Mouse (Mus musculus): ENCODE data around the gene Arl16. TPM values are rescaled to one million over a fixed set of nuclear protein-coding genes. Genes with fewer than 3 reads are reported as not detected.
"Not testable (repeated sequence)": the region's sequence is repeated elsewhere in the genome, so short reads cannot be mapped to it uniquely, and the experiment has no call there.

Arl16 gene
- 36.4 and 39.3 TPM in 2 replicates for polyA plus RNA-seq (2015; fragmentation: Nextera tagmentation; extraction: Ambion mirVana)

DNA sequence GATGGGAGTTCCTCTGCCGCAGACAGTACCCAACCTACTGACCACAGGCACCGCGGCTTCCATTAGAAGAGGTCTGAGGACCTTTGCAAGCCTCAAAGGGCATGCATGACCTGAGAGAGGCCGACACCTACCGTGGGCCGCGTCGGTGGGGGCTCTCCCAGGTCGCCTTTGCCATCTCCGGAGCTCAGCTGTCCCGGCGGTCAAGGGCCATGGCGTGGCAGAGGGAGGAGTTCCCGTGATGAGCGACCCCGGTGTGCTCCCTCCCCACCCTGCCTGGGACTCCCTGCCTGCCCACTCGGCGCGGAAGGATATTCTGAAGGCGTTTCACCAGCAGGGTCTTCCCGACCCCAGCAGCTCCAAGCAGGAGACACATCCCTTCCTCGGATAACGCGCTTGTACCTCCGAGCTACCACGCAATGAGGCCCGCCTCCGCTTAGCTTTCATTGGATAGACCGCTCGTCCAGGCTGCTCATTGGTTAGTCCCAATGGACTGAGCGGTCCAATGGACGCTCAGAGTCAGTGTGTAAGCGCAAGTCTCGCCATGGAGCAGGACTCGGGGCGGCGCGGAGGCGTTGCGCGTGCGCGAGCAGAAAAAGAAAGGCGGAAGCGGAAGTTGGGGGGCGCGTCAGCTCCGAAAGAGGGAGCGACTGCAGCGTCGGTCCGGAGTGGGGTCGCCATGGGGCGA is at the start of gene Arl16:
Gene Arl16 (minus strand): TSS at position 557 of the 685 bp plus-strand sequence.
- peak within 1 kb of the TSS; percentile 73 for H3K27ac ChIP-seq (replicated peaks)
- H3K27me3 ChIP-seq (replicated peaks): no peaks in the 10 kb centered on the region
- H3K9ac ChIP-seq: peak within 1 kb of the TSS; percentile 91
- no peaks in the 10 kb centered on the region for H3K9me3 ChIP-seq
- peaks cover 25% of the 10 kb centered on the region for H3K4me1 ChIP-seq
- peak within 1 kb of the TSS; percentile 85 for H3K4me3 ChIP-seq
- H3K36me3 ChIP-seq: peaks cover 67% of the 10 kb centered on the region
- under 1% methylated on average over 54 of the region's 54 CpGs for WGBS
- peak within 1 kb of the TSS; percentile 95 for H3K4me2 ChIP-seq
- peak; percentile 99 for ATAC-seq (ENCODE audit: extremely low read depth, insufficient number of reproducible peaks, low FRiP score, low TSS enrichment)

DNA sequence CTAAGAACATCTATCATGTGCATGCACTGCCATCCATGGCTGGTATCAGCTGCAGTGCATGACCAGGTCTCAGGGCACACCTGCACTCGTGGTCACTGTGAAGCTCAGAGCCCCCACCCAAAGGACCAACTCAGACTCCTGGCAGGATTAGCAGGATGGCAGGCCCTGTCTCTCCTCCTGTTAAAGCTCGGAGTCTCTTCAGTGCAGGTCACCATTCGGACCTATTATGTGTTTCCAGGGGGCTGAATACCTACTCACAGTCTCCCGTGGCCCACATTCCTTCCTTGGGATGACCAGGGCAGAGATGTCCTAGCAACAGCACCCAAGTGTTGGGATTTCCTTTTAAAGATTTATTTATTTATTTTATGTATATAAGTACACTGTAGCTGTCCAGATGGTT is 49.7 kb upstream of the Arl16 start:
- no peaks in the 10 kb centered on the region for H3K36me3 ChIP-seq

DNA sequence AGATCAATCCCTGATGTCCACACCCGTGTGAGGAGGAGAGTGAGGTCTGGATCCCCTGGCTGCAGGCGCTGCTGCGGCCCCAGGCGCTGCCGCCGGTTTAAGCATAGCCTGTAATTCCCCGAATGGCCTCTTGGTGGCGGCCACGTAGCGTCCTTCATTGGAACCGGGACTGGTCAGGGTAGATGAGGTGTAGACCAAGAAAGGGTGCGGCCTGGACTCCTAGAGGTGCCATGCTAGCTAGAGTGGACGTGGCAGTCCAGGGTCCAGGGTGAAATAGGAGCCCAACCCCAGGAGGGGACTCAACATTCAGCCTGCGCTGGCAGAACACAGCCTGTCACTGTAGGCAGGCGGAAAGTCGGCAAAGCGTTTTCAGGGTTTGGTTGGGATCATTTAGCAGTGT is 48.2 kb upstream of the Arl16 start:
- Histone ChIP-seq H3K4me1 (peaks cover 30% of the 10 kb centered on the region), H3K27me3 (replicated peaks) (0 out of 2 replicates have a peak, but pooled peaks cover 5% of the 10 kb centered on the region), H3K36me3 (no peaks in the 10 kb centered on the region), H3K4me2 (no peak overlapping the region), H3K27ac (replicated peaks) (no peak overlapping the region), H3K9ac (no peak overlapping the region), H3K4me3 (no peak overlapping the region), H3K9me3 (no peaks in the 10 kb centered on the region)
- peak; percentile 46; the same call in 1 of the 2 replicates for ATAC-seq (ENCODE audit: extremely low read depth, insufficient number of reproducible peaks, low FRiP score, low TSS enrichment)
- 17% methylated on average over 17 of the region's 17 CpGs for whole genome bisulfite sequencing

More for the DNA sequence above, 49.7 kb upstream of the Arl16 start:
- Histone ChIP-seq H3K9me3 (no peaks in the 10 kb centered on the region), H3K27ac (replicated peaks) (no peak overlapping the region), H3K4me3 (no peak overlapping the region), H3K9ac (no peak overlapping the region), H3K4me1 (peaks cover 33% of the 10 kb centered on the region), H3K27me3 (replicated peaks) (0 out of 2 replicates have a peak, but pooled peaks cover 5% of the 10 kb centered on the region), H3K4me2 (no peak overlapping the region)
- ATAC-seq (ENCODE audit: extremely low read depth, insufficient number of reproducible peaks, low FRiP score, low TSS enrichment): no peak
- WGBS: 74% methylated on average over 4 of the region's 4 CpGs

DNA sequence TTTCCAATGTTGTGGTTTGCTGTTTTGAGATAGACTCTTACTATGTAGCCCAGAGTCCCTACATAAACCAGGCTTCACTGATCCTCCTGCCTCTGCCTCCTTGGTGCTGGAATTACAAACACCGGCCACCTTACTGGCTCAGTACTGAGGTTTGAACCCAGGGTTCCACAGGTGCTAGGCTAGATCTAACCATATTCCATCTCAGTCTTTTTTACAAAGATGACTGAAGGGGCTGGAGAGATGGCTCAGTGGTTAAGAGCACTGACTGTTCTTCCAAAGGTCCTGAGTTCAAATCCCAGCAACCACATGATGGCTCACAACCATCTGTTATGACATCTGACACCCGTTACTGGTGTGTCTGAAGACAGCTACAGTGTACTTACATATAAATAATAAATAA is 46.9 kb upstream of the Arl16 start:
- WGBS: 76% methylated on average over 2 of the region's 2 CpGs
- H3K9ac ChIP-seq; H3K4me3 ChIP-seq; H3K9me3 ChIP-seq; H3K27ac ChIP-seq (replicated peaks); H3K27me3 ChIP-seq (replicated peaks); ATAC-seq (ENCODE audit: extremely low read depth, insufficient number of reproducible peaks, low FRiP score, low TSS enrichment); H3K36me3 ChIP-seq; H3K4me2 ChIP-seq: not testable (repeated sequence)
- peaks cover 23% of the 10 kb centered on the region for H3K4me1 ChIP-seq

DNA sequence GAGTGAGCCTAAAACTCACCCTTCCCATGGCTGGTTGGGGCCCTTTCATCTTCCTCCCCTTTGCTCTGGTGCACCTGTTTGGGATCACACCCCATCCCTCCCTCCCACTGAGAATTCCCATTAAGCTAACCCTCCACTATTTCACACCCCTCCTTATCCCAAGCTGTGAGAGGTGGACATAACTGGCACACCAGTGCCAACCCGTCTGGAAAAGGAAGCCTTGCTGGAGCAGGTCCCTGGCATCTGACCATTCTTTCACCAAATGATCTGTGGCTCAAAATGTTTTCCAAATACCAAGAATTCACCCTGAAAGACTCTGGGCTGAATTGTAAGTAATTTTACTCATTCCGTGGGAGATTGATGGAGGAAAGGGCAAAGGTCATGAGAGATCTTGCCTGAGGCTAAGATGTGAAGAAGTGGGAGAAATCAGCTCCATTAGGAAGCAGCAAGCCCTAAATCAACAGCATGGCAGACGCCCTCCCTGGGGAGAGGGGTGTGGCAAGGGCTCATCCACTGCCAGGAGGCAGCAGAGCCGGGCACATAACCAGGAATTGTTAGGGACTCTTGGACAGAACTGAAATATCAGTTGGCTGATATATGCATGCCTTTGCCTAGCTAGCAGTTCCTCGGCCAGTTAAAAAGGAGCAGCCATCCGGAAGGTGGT is 45.5 kb upstream of the Arl16 start:
- Histone ChIP-seq H3K27me3 (replicated peaks) (0 out of 2 replicates have a peak, but pooled peaks cover 5% of the 10 kb centered on the region), H3K36me3 (no peaks in the 10 kb centered on the region), H3K4me3 (no peak overlapping the region), H3K9ac (no peak overlapping the region), H3K4me2 (no peak overlapping the region), H3K9me3 (no peaks in the 10 kb centered on the region), H3K27ac (replicated peaks) (no peak overlapping the region), H3K4me1 (peaks cover 14% of the 10 kb centered on the region)
- ATAC-seq (ENCODE audit: extremely low read depth, insufficient number of reproducible peaks, low FRiP score, low TSS enrichment): no peak
- 52% methylated on average over 6 of the region's 6 CpGs for WGBS

DNA sequence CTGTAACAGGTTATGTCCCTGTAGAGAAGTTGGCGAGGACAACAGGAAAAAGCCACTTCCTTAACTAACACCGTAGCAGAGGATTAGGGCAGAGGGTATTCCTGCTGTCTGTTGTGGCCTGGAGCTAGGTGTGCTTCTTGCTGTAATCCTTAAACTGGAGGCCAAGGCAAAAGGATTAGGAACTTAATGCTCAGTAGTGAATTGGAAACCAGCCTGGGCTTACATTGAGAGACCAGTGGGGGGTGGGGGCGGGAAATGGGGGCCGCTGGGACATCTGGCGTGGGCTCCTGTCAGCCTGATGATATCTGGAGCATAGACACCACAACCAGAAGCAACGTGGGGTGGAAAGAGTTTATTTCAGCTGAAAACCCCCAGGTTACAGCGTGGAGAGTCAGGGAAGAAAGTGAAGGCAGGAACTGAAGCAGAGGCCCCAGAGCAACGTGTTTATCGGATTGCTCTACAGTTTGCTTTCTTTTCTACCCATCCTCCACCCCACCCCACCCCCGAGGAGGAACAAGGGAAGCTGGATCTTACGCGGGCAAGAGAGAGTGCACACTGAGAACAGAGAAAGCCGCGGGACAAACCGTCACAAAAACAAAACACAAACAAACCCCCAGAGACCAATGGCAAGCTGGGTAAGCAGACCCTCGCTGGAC is 43.1 kb upstream of the Arl16 start:
- Histone ChIP-seq H3K4me1 (peaks cover 13% of the 10 kb centered on the region), H3K9me3 (no peaks in the 10 kb centered on the region), H3K27ac (replicated peaks) (peak overlapping the region; percentile 41; the same call in 1 of the 2 replicates), H3K9ac (peak overlapping the region; percentile 80), H3K27me3 (replicated peaks) (no peaks in the 10 kb centered on the region), H3K4me2 (peak overlapping the region; percentile 69), H3K36me3 (no peaks in the 10 kb centered on the region), H3K4me3 (peak overlapping the region; percentile 44)
- WGBS: 6% methylated on average over 16 of the region's 16 CpGs
- no peak for ATAC-seq (ENCODE audit: extremely low read depth, insufficient number of reproducible peaks, low FRiP score, low TSS enrichment)

DNA sequence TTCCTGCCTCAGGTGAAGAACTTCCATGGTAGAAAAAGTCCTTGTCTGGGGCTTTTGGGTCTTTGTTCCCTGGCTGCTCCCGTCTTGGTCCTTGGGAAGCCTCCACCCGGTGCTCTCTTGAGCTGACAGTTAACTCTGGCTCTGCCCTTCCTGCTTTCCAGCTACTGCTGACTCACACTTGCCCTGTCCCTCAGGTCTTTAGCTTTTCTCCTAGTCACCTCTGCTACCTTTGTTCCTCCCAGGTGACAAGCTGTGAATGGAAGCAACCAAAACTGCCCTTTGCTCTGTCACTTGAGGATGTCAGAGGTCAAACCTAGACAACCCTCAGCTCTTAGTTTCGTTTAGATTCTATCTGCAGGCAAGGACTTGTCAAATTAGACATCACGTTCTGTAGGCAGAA is 42.5 kb upstream of the Arl16 start:
- H3K4me2 ChIP-seq: peak overlapping the region; percentile 69
- peak overlapping the region; percentile 80 for H3K9ac ChIP-seq
- H3K9me3 ChIP-seq: no peaks in the 10 kb centered on the region
- no peak overlapping the region for H3K4me3 ChIP-seq
- H3K27me3 ChIP-seq (replicated peaks): no peaks in the 10 kb centered on the region
- ATAC-seq (ENCODE audit: extremely low read depth, insufficient number of reproducible peaks, low FRiP score, low TSS enrichment): no peak
- H3K36me3 ChIP-seq: no peaks in the 10 kb centered on the region
- H3K4me1 ChIP-seq: peaks cover 13% of the 10 kb centered on the region
- peak overlapping the region; percentile 41; the same call in 1 of the 2 replicates for H3K27ac ChIP-seq (replicated peaks)
- WGBS: 34% methylated on average over 4 of the region's 4 CpGs

DNA sequence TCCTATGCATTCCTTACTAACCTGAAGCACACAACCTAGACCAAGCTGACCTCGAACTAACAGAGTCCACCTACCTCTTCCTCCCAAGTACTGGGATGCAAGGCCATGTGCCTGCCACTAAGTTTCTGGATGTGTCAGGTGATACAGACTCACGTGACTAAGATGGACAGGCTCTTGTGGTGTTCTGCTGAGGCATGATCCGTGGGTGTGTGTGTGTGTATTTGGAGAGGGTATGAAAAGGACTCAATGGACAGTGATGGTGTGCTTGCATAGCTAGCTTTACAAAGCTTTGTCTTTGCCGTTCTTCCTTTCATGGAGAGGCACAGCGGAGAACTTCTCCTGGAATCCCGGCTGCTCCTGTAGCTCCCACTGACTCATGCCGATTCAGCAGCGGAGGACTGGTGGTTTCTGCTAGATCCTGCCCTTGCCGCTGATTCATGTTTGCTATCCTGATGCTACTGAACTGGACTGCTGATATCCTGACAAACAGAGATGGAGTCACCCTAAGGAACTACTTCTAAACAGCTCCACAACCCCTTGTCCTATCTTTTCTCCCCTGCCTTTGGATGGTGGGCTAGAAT is 41.0 kb upstream of the Arl16 start:
- no peak for ATAC-seq (ENCODE audit: extremely low read depth, insufficient number of reproducible peaks, low FRiP score, low TSS enrichment)
- Histone ChIP-seq H3K4me1 (peaks cover 13% of the 10 kb centered on the region), H3K9me3 (no peaks in the 10 kb centered on the region), H3K27ac (replicated peaks) (no peak overlapping the region), H3K4me3 (no peak overlapping the region), H3K9ac (no peak overlapping the region), H3K36me3 (no peaks in the 10 kb centered on the region), H3K4me2 (no peak overlapping the region), H3K27me3 (replicated peaks) (no peaks in the 10 kb centered on the region)
- WGBS: 77% methylated on average over 9 of the region's 9 CpGs

DNA sequence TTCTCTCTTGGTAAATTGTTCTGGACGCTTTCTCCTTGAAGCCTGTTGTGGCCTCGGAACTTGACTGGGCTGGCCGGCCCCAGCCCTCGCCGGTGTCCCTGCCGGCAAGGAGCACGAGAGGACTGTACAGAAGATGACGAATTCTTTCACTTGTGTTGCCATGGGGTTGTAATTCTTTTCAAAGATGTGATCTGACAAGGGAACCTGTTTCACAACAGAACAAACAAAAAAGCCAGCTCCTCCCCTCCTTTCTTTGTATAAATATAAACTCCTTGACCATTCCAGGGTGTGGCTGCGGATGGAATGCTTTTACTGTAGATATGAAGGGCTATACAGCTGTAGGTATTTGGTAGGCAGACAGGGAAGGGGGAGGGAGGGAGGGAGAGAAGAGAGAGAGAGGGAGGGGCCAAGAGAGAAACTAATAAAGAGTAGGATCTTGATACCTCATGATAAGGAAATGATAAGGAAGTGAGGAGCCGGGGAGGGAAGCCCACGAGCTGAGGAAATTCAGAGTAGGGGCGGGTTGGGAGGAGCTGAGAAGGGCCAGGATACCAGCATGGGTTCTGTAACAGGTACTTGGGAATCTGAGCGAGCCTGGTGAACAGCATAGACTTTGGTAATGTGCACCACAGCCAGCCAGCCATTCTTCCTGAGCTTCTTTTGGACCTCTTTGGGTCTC is 40.3 kb upstream of the Arl16 start:
- no peaks in the 10 kb centered on the region for H3K27me3 ChIP-seq (replicated peaks)
- no peak overlapping the region for H3K4me2 ChIP-seq
- H3K27ac ChIP-seq (replicated peaks): no peak overlapping the region; the same call in 1 of the 2 replicates
- no peak overlapping the region for H3K9ac ChIP-seq
- no peak for ATAC-seq (ENCODE audit: extremely low read depth, insufficient number of reproducible peaks, low FRiP score, low TSS enrichment)
- H3K4me1 ChIP-seq: peaks cover 13% of the 10 kb centered on the region
- WGBS: 63% methylated on average over 13 of the region's 13 CpGs
- no peak overlapping the region for H3K4me3 ChIP-seq
- H3K9me3 ChIP-seq: no peaks in the 10 kb centered on the region
- no peaks in the 10 kb centered on the region for H3K36me3 ChIP-seq

DNA sequence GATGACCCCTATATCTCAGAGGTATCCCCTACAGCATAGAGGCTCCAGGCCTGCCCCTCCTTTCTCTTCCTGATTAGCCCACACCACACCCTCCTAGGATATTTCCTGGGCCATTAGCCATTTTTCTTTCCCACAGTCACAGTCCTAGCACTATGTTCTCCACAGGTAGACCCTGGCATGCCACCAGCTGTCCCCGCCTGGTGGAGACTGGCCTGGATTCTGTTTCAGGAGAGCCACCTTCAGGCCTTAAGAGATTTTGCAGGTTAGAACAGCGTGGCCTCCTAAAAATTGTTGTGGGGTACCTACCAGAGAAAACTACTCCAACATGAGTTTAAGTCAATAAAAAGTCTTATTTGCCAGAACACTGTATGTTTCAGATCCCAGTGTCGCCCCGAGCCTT is 39.5 kb upstream of the Arl16 start:
- H3K27ac ChIP-seq (replicated peaks): no peak overlapping the region
- no peaks in the 10 kb centered on the region for H3K27me3 ChIP-seq (replicated peaks)
- no peak overlapping the region for H3K9ac ChIP-seq
- ATAC-seq (ENCODE audit: extremely low read depth, insufficient number of reproducible peaks, low FRiP score, low TSS enrichment): no peak
- H3K4me3 ChIP-seq: no peak overlapping the region
- WGBS: 63% methylated on average over 4 of the region's 4 CpGs
- H3K4me2 ChIP-seq: no peak overlapping the region
- no peaks in the 10 kb centered on the region for H3K9me3 ChIP-seq
- H3K4me1 ChIP-seq: peaks cover 13% of the 10 kb centered on the region
- H3K36me3 ChIP-seq: no peaks in the 10 kb centered on the region

DNA sequence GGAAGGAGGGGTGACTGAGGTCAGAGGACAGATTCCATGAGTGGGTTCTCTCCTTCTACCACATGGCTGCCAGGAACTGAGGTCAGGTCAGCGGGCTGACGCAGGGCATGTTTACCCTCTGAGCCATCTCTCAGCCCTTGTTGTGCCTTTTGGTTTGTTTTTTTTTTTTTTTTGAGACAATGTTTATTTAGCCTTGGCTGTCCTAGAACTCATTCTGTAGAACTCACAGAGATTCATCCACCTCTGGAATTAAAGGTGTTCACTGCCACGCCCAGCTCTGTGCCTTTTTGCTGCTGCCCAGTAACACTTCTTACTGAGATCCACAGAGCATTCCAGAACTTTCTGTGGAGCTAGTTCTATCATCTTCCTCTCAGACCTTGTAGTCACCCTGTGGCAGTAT is 38.3 kb upstream of the Arl16 start:
- no peak overlapping the region for H3K9ac ChIP-seq
- no peak overlapping the region for H3K4me2 ChIP-seq
- no peak overlapping the region for H3K27ac ChIP-seq (replicated peaks)
- H3K27me3 ChIP-seq (replicated peaks): no peaks in the 10 kb centered on the region
- WGBS: 86% methylated on average over 3 of the region's 3 CpGs
- H3K4me3 ChIP-seq: no peak overlapping the region
- H3K9me3 ChIP-seq: no peaks in the 10 kb centered on the region
- no peaks in the 10 kb centered on the region for H3K36me3 ChIP-seq
- no peak for ATAC-seq (ENCODE audit: extremely low read depth, insufficient number of reproducible peaks, low FRiP score, low TSS enrichment)
- peaks cover 8% of the 10 kb centered on the region for H3K4me1 ChIP-seq

All from heart, embryonic 13.5 days (tissue).